Mouse (Mus musculus) T-cell, adult 66 days (primary cell): ENCODE data around the gene Myo1h. TPM values are rescaled to one million over a fixed set of nuclear protein-coding genes. Genes with fewer than 3 reads are reported as not detected.

Experiments used
- total RNA-seq, 2 experiments: library from RNA; stranded (reverse); gene quantifications; 3 replicates in 1 of 2; 4 replicates in 1 of 2; pipeline ENCODE4 v1.2.4; 2023

The Myo1h gene
- 10 to 100 TPM; 14.4 to 17.2 TPM for total RNA-seq

DNA sequence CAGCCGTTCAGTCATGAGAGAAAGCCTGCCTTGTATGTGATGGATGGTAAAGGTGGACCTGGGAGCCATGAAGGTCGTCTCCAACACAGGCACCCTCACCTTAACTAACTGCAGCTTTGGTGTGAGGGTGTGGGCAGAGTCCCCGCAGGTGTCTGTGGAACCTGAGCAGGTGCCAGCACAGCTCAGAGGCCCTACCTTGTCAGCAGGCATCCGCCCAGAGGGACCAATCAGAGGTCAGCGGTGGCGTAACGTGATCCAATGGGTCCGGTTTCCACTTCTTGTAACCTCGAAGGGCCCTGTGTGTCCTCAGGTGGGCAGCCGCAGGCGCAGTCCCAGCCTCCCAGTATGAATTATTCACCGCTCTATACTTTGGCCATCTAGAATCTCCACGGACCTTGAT, at the start of gene Myo1h:
TSS of gene Myo1h (plus strand) at position 293 of the 400 bp plus-strand sequence.

DNA sequence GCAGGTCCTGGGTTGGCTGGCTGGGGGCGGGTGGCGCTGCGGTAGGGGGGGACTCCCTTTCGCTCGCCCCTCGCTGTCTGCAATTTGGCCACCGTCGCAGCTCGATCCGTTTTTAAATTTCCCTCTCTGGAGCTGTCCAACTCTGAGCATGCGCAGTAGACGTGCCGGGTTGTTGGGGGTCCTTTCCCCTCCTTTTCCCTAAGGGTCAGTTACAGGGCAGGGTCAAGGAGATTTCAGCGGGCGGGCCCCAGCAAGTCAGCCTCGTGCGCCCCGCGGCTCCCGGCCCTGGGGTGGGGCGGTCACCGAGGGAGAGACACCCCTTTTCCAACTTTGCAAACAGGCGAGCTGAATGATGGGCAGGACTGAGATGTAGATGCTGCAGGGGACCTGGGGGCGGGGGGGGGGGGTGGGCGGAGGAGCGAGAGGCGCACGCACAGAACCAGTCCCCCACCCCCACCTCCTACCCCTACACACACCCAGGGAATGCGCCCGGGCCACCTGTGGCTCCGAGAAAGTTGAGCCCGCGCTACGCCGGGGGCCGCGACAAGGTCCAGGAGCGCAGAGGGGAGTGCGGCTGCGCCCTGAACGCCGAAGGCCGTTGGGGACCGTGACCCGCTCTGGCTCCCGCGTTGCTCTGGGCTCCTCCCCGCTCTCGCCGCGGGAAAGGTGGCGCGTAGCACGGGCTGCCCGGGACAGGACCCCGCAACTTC, 15.1 kb upstream of the Myo1h start, which contains the start of gene Foxn4:
TSS of gene Foxn4 (minus strand) at position 115 of the 710 bp plus-strand sequence.

DNA sequence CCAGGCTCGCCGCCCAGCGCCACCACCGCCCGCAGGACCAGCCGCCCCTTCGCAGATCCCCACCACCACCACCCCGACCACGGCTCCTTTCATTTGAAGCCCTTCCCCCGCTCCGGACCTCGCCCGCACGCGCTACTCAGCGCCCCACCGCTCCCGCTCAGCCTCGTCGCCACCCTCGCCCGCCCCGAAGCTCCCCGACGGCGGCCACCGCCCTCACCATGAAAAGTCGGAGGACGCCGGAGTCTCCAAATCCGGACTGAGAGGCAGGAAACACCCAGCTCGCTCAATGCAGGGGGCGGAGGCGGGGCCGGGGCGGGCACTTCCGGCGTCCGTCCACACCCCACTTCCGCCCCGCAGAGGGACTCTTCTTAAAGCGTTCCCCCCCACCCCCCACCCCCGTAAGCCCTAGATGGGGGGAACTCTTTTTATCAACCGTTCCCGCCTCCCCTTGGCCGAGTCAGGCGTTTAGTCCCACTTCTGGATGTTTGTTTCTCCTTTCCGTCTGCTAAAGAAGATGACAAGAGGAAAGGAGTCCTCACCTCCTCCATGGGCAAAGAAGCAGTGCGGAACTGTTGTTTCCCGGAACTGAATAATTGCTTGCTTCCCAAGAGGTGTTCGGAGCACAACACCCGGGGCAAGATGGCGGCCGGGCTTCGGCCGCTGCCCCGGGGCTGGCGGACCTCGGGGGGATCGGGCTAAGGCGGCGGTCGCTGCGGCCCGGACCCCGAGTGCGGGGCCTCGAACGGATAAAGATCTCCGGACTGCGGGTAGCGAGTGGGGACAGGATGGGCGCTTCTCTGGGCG, 91.4 kb downstream of the Myo1h start, which contains the start of the genes Kctd10 and Ube3b:
TSS of gene Kctd10 (minus strand) at position 300 of the 804 bp plus-strand sequence.
TSS of gene Ube3b (plus strand) at position 399 of the 804 bp plus-strand sequence.

Other genes with a start within 250 kb of the Myo1h start
- gene Usp30, start 223.7 kb upstream of the Myo1h start, total RNA-seq = 10 to 100 TPM; 22.5 to 26.0 TPM
- not detected for gene Svop, start 197.6 kb upstream of the Myo1h start, total RNA-seq
- gene Alkbh2, start 160.9 kb upstream of the Myo1h start, total RNA-seq = 10 to 100 TPM in 1 of 2 experiments, 1 to 10 TPM in 1; 9.7 to 10.2 TPM
- gene Ung, start 158.8 kb upstream of the Myo1h start, total RNA-seq = 10 to 100 TPM; 18.3 to 19.3 TPM
- gene Acacb, start 142.6 kb upstream of the Myo1h start, total RNA-seq = 10 to 100 TPM; 15.2 to 22.0 TPM
- not detected for gene Foxn4, start 15.4 kb upstream of the Myo1h start, total RNA-seq
- 10 to 100 TPM; 88.8 to 92.3 TPM for gene Kctd10, start 91.3 kb downstream of the Myo1h start, total RNA-seq
- gene Ube3b, start 91.4 kb downstream of the Myo1h start, total RNA-seq = 10 to 100 TPM; 59.5 to 64.9 TPM
- gene Mmab, start 154.9 kb downstream of the Myo1h start, total RNA-seq = 1 to 10 TPM; 6.8 to 10.0 TPM
- gene Mvk, start 155.1 kb downstream of the Myo1h start, total RNA-seq = 10 to 100 TPM; 14.7 to 18.5 TPM